Mouse (Mus musculus) CH12.LX (cell line): Measurements from ENCODE around the gene Dnajc2.

Experiments
- CTCF ChIP-seq, 2 experiments: IDR thresholded peaks in 1 of 2; conservative IDR thresholded peaks in 1 of 2; 2 replicates each; pipeline ENCODE4 v1.5.1; 2011 to 2012; ENCODE audit warnings: low read depth in 2 of 2, low read length in 2 of 2, improper control_type of control experiment in 1 of 2, inconsistent platforms in 1 of 2, mild to moderate bottlenecking in 1 of 2, moderate library complexity in 1 of 2
- MAFK ChIP-seq: IDR thresholded peaks from 2 replicates; pipeline ENCODE4 v1.6.1; 2011; ENCODE audit warnings: low read length, improper control_type of control experiment; ENCODE audit not compliant: insufficient replicate concordance
- MEF2A ChIP-seq: IDR thresholded peaks from 2 replicates; pipeline ENCODE4 v1.6.1; 2014; ENCODE audit warnings: low read depth, mild to moderate bottlenecking, inconsistent platforms, low read length, improper control_type of control experiment, borderline replicate concordance
- ZMIZ1 ChIP-seq: IDR thresholded peaks from 2 replicates; pipeline ENCODE4 v1.6.1; 2012; ENCODE audit warnings: low read depth, mild to moderate bottlenecking, inconsistent platforms, low read length, improper control_type of control experiment

DNA sequence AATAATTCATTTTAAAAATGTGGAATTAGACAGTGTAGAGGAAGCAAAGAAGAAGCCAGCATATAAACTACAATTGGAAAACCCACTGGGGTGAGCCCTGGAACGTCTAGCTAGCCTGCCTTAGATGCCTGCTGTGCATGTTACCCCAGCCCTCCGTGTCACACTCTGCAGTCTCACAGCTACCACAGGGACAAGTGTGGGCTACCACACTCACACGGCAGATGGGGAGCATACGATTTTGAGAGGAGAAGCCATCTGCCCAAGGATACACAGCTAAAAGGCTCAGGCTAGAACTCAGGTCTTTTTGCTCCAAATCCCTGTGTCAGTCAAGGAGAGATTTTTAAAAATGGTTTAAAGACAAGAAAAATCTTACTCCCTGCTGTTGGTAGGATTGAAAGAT is 43.8 kb upstream of the Dnajc2 start:
- TF ChIP-seq CTCF (conservative IDR thresholded peaks at IDR 0.05 in 1 of 2, IDR thresholded peaks at IDR 0.05 in 1 of 2; ENCODE audit: low read depth in 2 of 2, low read length in 2 of 2): no peak
- no peak for TF ChIP-seq ZMIZ1
- no peak for TF ChIP-seq MEF2A
- TF ChIP-seq MAFK: no peak
